Mouse (Mus musculus) liver, embryonic 14.5 days (tissue): ENCODE results near the gene Cul7.

Experiments
- CTCF ChIP-seq: IDR thresholded peaks from 2 replicates; pipeline ENCODE4 v1.5.1; 2016; ENCODE audit warnings: antibody characterized with exemption, low read depth, control low read depth
- EP300 ChIP-seq: IDR thresholded peaks from 2 replicates; pipeline ENCODE4 v1.6.1; 2016; ENCODE audit warnings: antibody characterized with exemption, low read depth

DNA sequence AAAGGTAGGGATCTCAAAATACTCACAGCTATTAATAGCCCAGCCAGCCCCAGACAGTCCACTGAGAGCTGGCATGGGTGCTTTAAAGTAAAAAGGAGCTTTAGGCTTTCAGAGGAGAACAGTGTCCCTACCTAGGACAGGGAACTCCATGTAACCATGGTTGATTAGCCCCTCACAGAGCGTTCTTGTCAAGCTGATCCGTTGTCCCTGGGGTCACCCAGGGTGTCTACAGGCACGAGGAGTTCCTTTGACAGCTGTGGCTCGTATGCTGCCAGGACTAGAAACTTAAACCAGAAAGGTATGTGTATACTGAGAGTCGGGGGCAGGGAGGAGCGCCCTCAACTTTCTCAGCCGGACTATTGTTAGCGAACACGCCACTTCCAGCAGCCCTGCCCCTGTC, 28.8 kb downstream of the Cul7 start:
- TF ChIP-seq CTCF, result no peak
- TF ChIP-seq EP300, result no peak
